Mouse (Mus musculus) adrenal gland, adult 18-20 months (tissue): Measurements from ENCODE around the gene Abhd2. TPM values are rescaled to one million over a fixed set of nuclear protein-coding genes. Genes with fewer than 3 reads are reported as not detected.

Experiments used
- DNase-seq, 2 experiments: peaks; one replicate each; pipeline ENCODE4 v3.0.0; 2021 to 2022; ENCODE audit warnings: low spot score in 2 of 2
- total RNA-seq, 2 experiments: library from RNA; stranded (reverse); gene quantifications; 1 replicate in 1 of 2; 2 replicates in 1 of 2; pipeline ENCODE4 v1.2.3; 2021

Gene Abhd2
- total RNA-seq, 2 experiments from 2014 or later, result 1,132 to 1,460 TPM

- no peak for DNase-seq
Measured at GRCm38 (mm10) chr7:79414449-79415375, 141.7 kb downstream of the Abhd2 start.

Other genes starting within 250 kb of the Abhd2 start
- 10 to 100 TPM in 1 of 2 experiments, 1 to 10 TPM in 1; 1.2 to 31.4 TPM for gene Acan, start 219.7 kb upstream of the Abhd2 start, total RNA-seq
- under 1 TPM; 0.56 to 0.74 TPM for gene Hapln3, start 142.2 kb upstream of the Abhd2 start, total RNA-seq
- 100 to 1,000 TPM; 180 to 220 TPM for gene Mfge8, start 124.1 kb upstream of the Abhd2 start, total RNA-seq
- gene Rlbp1, start 113.8 kb downstream of the Abhd2 start, total RNA-seq, result not detected
- gene Fanci, start 118.7 kb downstream of the Abhd2 start, total RNA-seq, result under 1 TPM; 0.27 to 0.29 TPM
- 10 to 100 TPM; 63.5 to 79.3 TPM for gene Polg, start 193.2 kb downstream of the Abhd2 start, total RNA-seq